Comparison of ENCODE assay signal across 16 mouse cellular contexts in the genomic region with DNA sequence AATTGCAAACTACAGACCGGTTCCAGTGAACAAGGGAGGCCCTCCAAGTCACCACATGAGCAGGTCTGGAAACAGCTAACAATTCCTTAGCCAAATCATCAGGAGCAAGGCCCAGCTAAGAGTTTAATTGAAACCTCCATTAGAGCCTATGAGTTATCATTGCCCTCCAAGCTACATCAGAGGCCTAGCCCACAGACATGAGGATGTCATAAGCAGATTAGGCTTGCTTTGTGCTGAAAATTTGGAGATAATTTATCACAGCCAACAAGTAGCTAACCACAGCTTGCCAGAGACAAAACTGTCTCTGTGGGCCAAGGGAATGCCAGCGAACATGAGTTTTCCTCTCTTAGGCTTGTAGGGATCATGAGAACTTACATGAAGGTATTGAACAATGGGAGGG.
"Had no signal": no experiment of that assay in that cellular context is flagged by ENCODE, and none has a peak within 500 bp of the region (broad histone marks: within the 10 kb centered on the region; RNA-seq: fewer than 3 reads in every experiment).

No protein-coding gene starts in this region.

- H3K27me3 ChIP-seq: limb, embryonic 13.5 days; megakaryocyte, embryonic 14.5 days had no signal

- H3K4me3 ChIP-seq: layer of hippocampus, adult 2 months; limb, embryonic 10.5 days; limb, embryonic 13.5 days; megakaryocyte, embryonic 14.5 days had no signal

- H3K4me2 ChIP-seq: limb, embryonic 13.5 days; lung, embryonic 14.5 days; midbrain, embryonic 11.5 days had no signal

- DNase-seq: kidney, adult 2 months; kidney, postnatal 25 days; layer of hippocampus, adult 9-11 months; lung, embryonic 14.5 days; midbrain, embryonic 14.5 days; thymus, postnatal 25 days had no signal

- H3K9me3 ChIP-seq: limb, embryonic 10.5 days; limb, embryonic 13.5 days; megakaryocyte, embryonic 14.5 days had no signal

- H3K4me1 ChIP-seq: limb, embryonic 10.5 days; limb, embryonic 13.5 days had no signal

- H3K9ac ChIP-seq: limb, embryonic 13.5 days; lung, embryonic 14.5 days had no signal

- ATAC-seq: inflammation-experienced regulatory T-cells, adult 6 months; intestine, embryonic 16.5 days; lung, postnatal 0 days had no signal

- H3K27ac ChIP-seq: kidney, postnatal 0 days; layer of hippocampus, adult 2 months; limb, embryonic 10.5 days; limb, embryonic 13.5 days; macrophage had no signal

- H3K36me3 ChIP-seq: limb, embryonic 10.5 days; limb, embryonic 13.5 days had no signal
